Mouse (Mus musculus) hindbrain, embryonic 13.5 days (tissue): ENCODE data around the gene Sox5. TPM values are rescaled to one million over a fixed set of nuclear protein-coding genes. Genes with fewer than 3 reads are reported as not detected.

Experiments used
- ATAC-seq: fragments of 200-750 bp; cut with Nextera tagmentation; 2 replicates; pipeline ENCODE4 v1.8.0; 2017; ENCODE audit warnings: moderate TSS enrichment; ENCODE audit not compliant: low FRiP score
- H3K27ac ChIP-seq: fragments of 300-500 bp; sonication (generic); 2 replicates; pipeline ENCODE4 v1.5.1; 2015; ENCODE audit warnings: inconsistent platforms, mild to moderate bottlenecking, moderate library complexity
- H3K27me3 ChIP-seq: fragments of 300-500 bp; sonication (generic); 2 replicates; pipeline ENCODE4 v1.6.1; 2015; ENCODE audit warnings: mild to moderate bottlenecking, inconsistent platforms
- H3K36me3 ChIP-seq: fragments of 300-500 bp; sonication (generic); 2 replicates; pipeline ENCODE4 v1.6.1; 2015; ENCODE audit warnings: mild to moderate bottlenecking, inconsistent platforms
- H3K4me1 ChIP-seq: fragments of 300-500 bp; sonication (generic); replicated peaks from 2 replicates; pipeline ENCODE4 v1.6.1; 2015; ENCODE audit warnings: inconsistent platforms
- H3K4me2 ChIP-seq: fragments of 300-500 bp; sonication (generic); 2 replicates; pipeline ENCODE4 v1.6.1; 2015; ENCODE audit warnings: inconsistent platforms, mild to moderate bottlenecking, moderate library complexity
- H3K4me3 ChIP-seq: fragments of 300-500 bp; sonication (generic); 2 replicates; pipeline ENCODE4 v1.5.1; 2015; ENCODE audit warnings: mild to moderate bottlenecking, inconsistent platforms
- H3K9ac ChIP-seq: fragments of 300-500 bp; sonication (generic); 2 replicates; pipeline ENCODE4 v1.6.1; 2015; ENCODE audit warnings: mild to moderate bottlenecking, inconsistent platforms
- H3K9me3 ChIP-seq: fragments of 300-500 bp; sonication (generic); 2 replicates; pipeline ENCODE4 v1.6.1; 2016; ENCODE audit warnings: inconsistent platforms
- WGBS: fragments of 180-500 bp; shearing (Covaris S2); methylation state at CpG from one replicate; pipeline ENCODE4 v1.1.7; 2015; 5-methylcytosine and 5-hydroxymethylcytosine counted together
- polyA plus RNA-seq: library from polyadenylated mRNA; unstranded; fragments of >200 nt; fragmentation: Nextera tagmentation; extraction: Ambion mirVana; gene quantifications from 2 replicates; pipeline ENCODE4 v1.2.1, GENCODE M21; 2015

The Sox5 gene
- polyA plus RNA-seq, 1 experiment from 2014 or later = 27.7 TPM

DNA sequence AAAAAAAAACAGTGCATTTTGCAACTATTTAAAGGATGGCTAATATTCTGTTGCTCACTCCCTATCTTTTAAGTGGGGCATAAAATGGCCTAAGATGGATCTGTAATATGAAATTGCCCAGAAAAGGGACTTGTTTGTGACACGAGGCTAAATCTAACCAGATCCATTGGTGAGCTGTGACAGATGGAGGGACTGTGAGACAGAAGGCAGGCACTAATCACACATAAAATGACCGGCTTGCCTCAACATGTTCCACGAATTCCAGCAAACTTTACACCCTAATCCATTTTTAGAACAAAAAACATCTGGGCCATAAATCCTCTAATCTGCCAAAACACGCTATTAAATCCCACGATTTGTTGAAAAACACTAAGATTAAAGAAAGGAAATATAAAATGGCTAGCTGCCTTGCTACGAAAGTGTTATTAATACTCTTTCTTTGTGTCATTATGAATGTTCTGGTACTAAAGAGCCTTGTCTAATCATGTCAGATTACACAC, 919.1 kb downstream of the Sox5 start:
- no peaks in the 10 kb centered on the region for H3K36me3 ChIP-seq
- 81% methylated on average over 6 of the region's 6 CpGs for WGBS
- H3K27me3 ChIP-seq = no peaks in the 10 kb centered on the region
- no peak overlapping the region for H3K4me2 ChIP-seq
- no peak overlapping the region for H3K27ac ChIP-seq
- no peak overlapping the region for H3K9ac ChIP-seq
- no peak overlapping the region for H3K4me3 ChIP-seq
- H3K4me1 ChIP-seq = 0 out of 2 replicates have a peak, but pooled peaks cover 2% of the 10 kb centered on the region
- ATAC-seq = no peak
- no peaks in the 10 kb centered on the region for H3K9me3 ChIP-seq

- H3K9ac ChIP-seq = no peak overlapping the region
- no peaks in the 10 kb centered on the region for H3K9me3 ChIP-seq
- ATAC-seq = no peak
- H3K36me3 ChIP-seq = no peaks in the 10 kb centered on the region
- H3K27ac ChIP-seq = no peak overlapping the region
- whole genome bisulfite sequencing = 83% methylated on average over 7 of the region's 7 CpGs
- H3K4me1 ChIP-seq = peaks cover 11% of the 10 kb centered on the region
- no peak overlapping the region for H3K4me2 ChIP-seq
- no peaks in the 10 kb centered on the region for H3K27me3 ChIP-seq
- H3K4me3 ChIP-seq = no peak overlapping the region
Observed at GRCm38 (mm10) chr6:143860036-143860435, 921.7 kb downstream of the Sox5 start.

GRCm38 (mm10) chr6:143859535-143859934, 922.2 kb downstream of the Sox5 start:
- no peak overlapping the region for H3K9ac ChIP-seq
- peaks cover 15% of the 10 kb centered on the region for H3K4me1 ChIP-seq
- no peak overlapping the region for H3K4me3 ChIP-seq
- WGBS = 77% methylated on average over 15 of the region's 15 CpGs
- H3K4me2 ChIP-seq = no peak overlapping the region
- no peak overlapping the region for H3K27ac ChIP-seq
- no peaks in the 10 kb centered on the region for H3K27me3 ChIP-seq
- no peak for ATAC-seq
- no peaks in the 10 kb centered on the region for H3K36me3 ChIP-seq
- H3K9me3 ChIP-seq = no peaks in the 10 kb centered on the region

- Histone ChIP-seq H3K27me3 (no peaks in the 10 kb centered on the region), H3K9me3 (no peaks in the 10 kb centered on the region), H3K4me2 (no peak overlapping the region), H3K4me1 (peaks cover 20% of the 10 kb centered on the region), H3K27ac (no peak overlapping the region), H3K36me3 (no peaks in the 10 kb centered on the region), H3K9ac (no peak overlapping the region), H3K4me3 (no peak overlapping the region)
- no peak for ATAC-seq
- 97% methylated on average over 2 of the region's 2 CpGs for WGBS
Observed at GRCm38 (mm10) chr6:143858551-143858950, 923.2 kb downstream of the Sox5 start.

- Histone ChIP-seq H3K9ac (no peak overlapping the region), H3K4me3 (no peak overlapping the region), H3K27ac (no peak overlapping the region), H3K9me3 (no peaks in the 10 kb centered on the region), H3K36me3 (no peaks in the 10 kb centered on the region), H3K4me1 (peaks cover 20% of the 10 kb centered on the region), H3K4me2 (no peak overlapping the region), H3K27me3 (no peaks in the 10 kb centered on the region)
- WGBS = 87% methylated on average over 7 of the region's 7 CpGs
- no peak for ATAC-seq
Observed at GRCm38 (mm10) chr6:143857376-143857775, 924.4 kb downstream of the Sox5 start.

DNA sequence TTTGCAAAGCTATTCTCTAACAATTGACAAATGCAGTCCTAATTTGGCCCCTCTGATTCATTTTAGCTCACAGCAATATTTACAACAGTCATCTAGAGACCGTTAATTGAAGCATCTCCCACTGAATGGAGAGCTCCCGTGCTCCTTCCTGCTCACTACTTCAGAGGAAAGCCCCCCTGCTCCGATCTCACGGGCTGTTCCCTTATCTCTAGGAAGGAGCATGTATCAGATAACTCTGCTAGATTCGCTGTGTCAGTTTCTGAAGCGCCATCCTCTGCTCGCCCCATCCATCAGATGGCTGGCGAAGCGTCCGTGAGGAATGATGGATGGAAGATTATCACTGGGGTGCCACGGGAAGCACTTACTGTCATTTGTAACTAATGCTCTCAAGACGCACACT, 926.4 kb downstream of the Sox5 start:
- H3K4me2 ChIP-seq = peak overlapping the region; percentile 35
- 31% methylated on average over 12 of the region's 12 CpGs for WGBS
- 0 out of 2 replicates have a peak, but pooled peaks have one; percentile 70 for ATAC-seq
- H3K4me3 ChIP-seq = no peak overlapping the region
- H3K4me1 ChIP-seq = peaks cover 20% of the 10 kb centered on the region
- H3K27ac ChIP-seq = peak overlapping the region; percentile 48; the same call in 1 of the 2 replicates
- no peak overlapping the region for H3K9ac ChIP-seq
- no peaks in the 10 kb centered on the region for H3K27me3 ChIP-seq
- no peaks in the 10 kb centered on the region for H3K36me3 ChIP-seq
- H3K9me3 ChIP-seq = no peaks in the 10 kb centered on the region

GRCm38 (mm10) chr6:143854031-143854430, 927.7 kb downstream of the Sox5 start:
- H3K36me3 ChIP-seq = no peaks in the 10 kb centered on the region
- H3K9ac ChIP-seq = no peak overlapping the region
- no peak overlapping the region for H3K4me3 ChIP-seq
- ATAC-seq = no peak
- WGBS = 76% methylated on average over 3 of the region's 3 CpGs
- no peak overlapping the region for H3K27ac ChIP-seq
- no peak overlapping the region for H3K4me2 ChIP-seq
- H3K4me1 ChIP-seq = peaks cover 18% of the 10 kb centered on the region
- H3K9me3 ChIP-seq = no peaks in the 10 kb centered on the region
- no peaks in the 10 kb centered on the region for H3K27me3 ChIP-seq

- Histone ChIP-seq H3K36me3 (no peaks in the 10 kb centered on the region), H3K4me1 (no peaks in the 10 kb centered on the region), H3K9ac (no peak overlapping the region), H3K9me3 (no peaks in the 10 kb centered on the region), H3K27ac (no peak overlapping the region), H3K27me3 (no peaks in the 10 kb centered on the region), H3K4me3 (no peak overlapping the region), H3K4me2 (no peak overlapping the region)
- no peak for ATAC-seq
Observed at GRCm38 (mm10) chr6:143845761-143846160, 936.0 kb downstream of the Sox5 start.

GRCm38 (mm10) chr6:143844701-143844970, 937.1 kb downstream of the Sox5 start:
- 80% methylated on average over 3 of the region's 3 CpGs for WGBS
- H3K4me2 ChIP-seq = no peak overlapping the region

DNA sequence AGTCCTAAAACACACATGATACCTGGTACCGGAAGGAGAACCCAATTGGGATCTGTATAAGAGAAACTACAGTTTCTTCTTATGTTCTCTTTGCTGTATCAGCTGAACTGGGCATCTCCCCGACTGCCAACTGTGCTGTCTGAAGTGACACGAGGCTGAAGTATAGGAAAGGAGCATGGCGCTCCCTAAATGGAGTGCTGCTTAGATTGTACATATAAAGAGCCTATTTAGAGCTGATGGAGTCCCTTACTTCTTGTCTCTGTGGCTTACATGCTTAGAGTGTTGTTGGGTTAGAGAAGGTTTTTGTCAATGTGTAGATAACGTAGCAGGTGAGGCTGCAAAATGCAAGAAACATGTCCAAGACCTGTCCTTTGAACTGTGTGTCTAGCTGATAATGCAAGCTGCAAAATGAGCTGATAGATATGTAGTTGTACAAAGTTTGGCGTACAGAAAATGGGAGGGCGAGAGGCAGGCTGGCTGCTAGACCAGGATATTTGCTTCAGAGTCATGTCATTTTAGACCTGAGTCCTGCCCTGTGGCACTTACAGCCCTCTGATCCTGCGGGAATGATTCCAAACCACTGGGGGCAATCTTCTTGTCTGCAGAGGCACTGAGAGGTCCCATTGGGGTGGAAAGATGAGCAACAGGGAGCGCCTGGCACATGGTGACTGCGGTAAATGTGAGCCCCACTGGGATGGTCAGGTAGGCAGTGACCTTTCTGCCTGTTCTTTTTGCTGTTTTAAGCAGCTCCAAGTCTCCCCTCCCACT, 937.7 kb downstream of the Sox5 start:
- Histone ChIP-seq H3K4me1 (no peaks in the 10 kb centered on the region), H3K9ac (no peak overlapping the region), H3K36me3 (no peaks in the 10 kb centered on the region), H3K4me2 (no peak overlapping the region), H3K9me3 (no peaks in the 10 kb centered on the region), H3K27me3 (no peaks in the 10 kb centered on the region), H3K27ac (no peak overlapping the region), H3K4me3 (no peak overlapping the region)
- no peak for ATAC-seq
- WGBS = 92% methylated on average over 10 of the region's 10 CpGs

More at GRCm38 (mm10) chr6:143844701-143844970, 937.1 kb downstream of the Sox5 start:
- Histone ChIP-seq H3K9me3 (no peaks in the 10 kb centered on the region), H3K27ac (no peak overlapping the region), H3K36me3 (no peaks in the 10 kb centered on the region), H3K4me3 (no peak overlapping the region), H3K9ac (no peak overlapping the region), H3K4me1 (no peaks in the 10 kb centered on the region), H3K27me3 (no peaks in the 10 kb centered on the region)
- ATAC-seq = no peak

GRCm38 (mm10) chr6:143841954-143842353, 939.8 kb downstream of the Sox5 start:
- no peak for ATAC-seq
- Histone ChIP-seq H3K9me3 (no peaks in the 10 kb centered on the region), H3K27ac (no peak overlapping the region), H3K9ac (no peak overlapping the region), H3K4me2 (no peak overlapping the region), H3K4me3 (no peak overlapping the region), H3K4me1 (peaks cover 4% of the 10 kb centered on the region; the same call in 1 of the 2 replicates), H3K36me3 (no peaks in the 10 kb centered on the region), H3K27me3 (no peaks in the 10 kb centered on the region)
- 92% methylated on average over 7 of the region's 7 CpGs for WGBS

- H3K27ac ChIP-seq = no peak overlapping the region
- ATAC-seq = no peak
- H3K9ac ChIP-seq = no peak overlapping the region
- peaks cover 4% of the 10 kb centered on the region; the same call in 1 of the 2 replicates for H3K4me1 ChIP-seq
- 93% methylated on average over 15 of the region's 15 CpGs for WGBS
- H3K36me3 ChIP-seq = no peaks in the 10 kb centered on the region
- no peak overlapping the region for H3K4me3 ChIP-seq
- no peak overlapping the region for H3K4me2 ChIP-seq
- H3K27me3 ChIP-seq = no peaks in the 10 kb centered on the region
- no peaks in the 10 kb centered on the region for H3K9me3 ChIP-seq
Observed at GRCm38 (mm10) chr6:143841109-143841638, 940.6 kb downstream of the Sox5 start.
